Mouse (Mus musculus) c-Kit-positive CD71-positive TER-119-positive erythroid progenitor cells, embryonic 14.5 days (primary cell): Measurements from ENCODE around the gene Rhog.
"Not testable (repeated sequence)": the region's sequence is repeated elsewhere in the genome, so short reads cannot be mapped to it uniquely, and the experiment has no call there.

Source experiments
- DNase-seq: peaks from one replicate; pipeline ENCODE4 v3.0.0-alpha.2; 2013; ENCODE audit warnings: low spot score

Gene Rhog

DNA sequence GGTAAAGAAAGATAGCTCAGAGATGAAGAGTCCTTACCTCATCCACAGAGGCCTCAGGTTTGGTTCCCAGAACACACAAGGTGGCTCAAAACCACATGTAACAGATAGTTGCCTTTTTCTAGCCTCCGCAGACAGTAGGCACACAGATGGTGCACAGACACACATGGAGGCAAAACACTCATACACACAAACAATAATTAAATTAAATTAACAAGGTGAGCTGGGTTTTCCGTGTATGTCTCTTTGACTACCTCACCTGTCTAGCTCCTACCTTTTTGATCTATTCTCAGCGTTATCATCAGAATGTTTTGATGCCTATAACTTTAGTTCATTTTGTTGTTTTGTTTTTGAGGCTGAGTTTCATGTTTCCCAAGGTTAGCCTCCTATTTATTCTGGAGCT, at the start of gene Rhog:
Gene Rhog, minus strand, starts transcription at position 101 of the 400 bp plus-strand sequence.
- DNase-seq: no peak

DNA sequence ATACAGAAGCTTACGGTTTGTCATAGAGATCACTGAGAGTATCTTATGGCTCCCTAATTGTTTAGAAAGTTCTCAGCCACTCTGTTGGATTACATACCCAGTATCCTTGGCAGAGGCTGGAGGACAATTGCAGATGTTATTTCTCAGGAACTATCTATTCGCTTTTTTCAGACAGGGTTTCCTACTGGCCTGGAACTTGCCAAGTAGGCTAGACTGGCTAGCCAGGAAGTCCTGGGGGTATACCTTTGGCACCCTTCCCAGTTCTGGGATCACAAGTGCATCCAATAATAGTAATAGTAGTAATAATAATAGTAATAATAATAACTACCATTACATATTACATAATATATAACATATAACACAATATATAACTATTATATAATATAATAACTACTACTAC, 49.7 kb upstream of the Rhog start:
- no peak for DNase-seq

DNA sequence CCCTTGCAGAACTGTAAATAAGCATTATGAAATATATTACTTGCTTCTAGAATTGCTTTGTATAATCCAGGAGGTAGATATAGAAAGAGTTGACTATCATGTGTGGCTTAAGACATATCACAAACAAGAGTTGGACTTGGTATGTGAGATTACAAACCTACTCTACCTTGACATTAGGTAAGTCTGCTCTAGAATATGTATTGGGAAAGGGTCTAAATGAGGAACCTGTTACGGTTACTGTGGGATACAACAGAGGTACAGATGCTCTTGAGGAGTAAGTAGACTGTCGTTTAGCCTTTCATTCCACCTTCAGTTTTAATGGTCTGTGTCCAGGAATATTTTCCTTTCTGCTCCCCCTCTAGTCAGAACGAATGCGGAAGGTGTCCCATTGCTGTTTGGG, 46.6 kb upstream of the Rhog start:
- DNase-seq: no peak

DNA sequence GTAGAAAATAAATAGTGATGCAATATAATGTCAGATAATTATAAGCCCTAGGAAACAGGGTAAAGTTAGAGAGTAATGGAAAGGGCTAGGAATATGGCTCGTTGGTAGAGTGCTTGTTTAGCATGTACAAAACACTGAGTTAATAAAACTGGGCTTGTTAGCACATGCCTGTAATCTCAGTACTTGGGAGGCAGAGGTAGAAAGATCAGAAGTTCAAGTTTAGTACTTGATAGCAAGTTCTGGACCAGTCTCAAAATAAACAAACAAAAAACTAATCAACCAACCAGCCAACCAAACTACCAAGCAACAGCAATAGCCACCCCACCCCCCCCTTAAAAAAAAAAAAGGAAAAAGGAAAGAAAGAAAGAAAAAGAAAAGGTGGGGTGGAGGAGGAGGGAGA, 44.9 kb upstream of the Rhog start:
- no peak for DNase-seq

DNA sequence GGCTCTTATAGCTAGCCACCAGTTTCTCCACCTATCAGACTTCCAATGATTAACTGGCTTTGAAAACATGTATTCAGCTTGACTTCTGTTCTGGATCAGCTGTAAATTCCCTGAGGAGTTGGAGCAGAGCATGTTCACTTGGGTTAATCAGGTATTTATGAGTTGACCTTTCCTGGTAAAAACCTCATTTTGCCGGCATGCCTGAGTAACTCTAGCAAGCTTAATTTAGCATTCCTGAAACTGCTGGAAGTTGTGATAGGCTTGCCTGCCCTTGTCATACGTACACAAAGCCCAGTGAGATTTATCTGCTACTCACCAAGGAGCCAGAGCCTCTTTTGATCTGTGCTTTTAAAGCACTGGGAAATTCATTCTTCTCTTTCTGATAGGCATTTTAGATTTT, 37.4 kb upstream of the Rhog start:
- no peak for DNase-seq

DNA sequence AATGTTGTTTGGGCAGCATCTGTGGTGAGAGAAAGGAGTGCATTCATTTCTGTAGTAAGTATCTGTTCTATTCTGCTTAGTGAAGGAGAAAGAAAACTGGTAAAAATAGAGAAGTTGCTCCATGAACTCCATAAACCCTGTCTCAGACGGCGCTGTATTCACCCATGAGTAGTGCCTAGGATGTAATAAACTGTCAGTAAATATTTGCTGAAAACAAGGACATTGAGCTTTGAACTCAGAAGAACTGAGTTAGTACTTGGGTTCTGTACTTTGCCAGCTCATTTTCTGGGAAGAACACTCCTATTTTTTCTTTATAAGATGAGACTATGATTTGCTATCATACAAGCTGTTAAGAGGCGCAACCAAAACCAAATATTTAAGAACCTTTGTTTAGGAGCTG, 36.4 kb upstream of the Rhog start:
- no peak for DNase-seq

DNA sequence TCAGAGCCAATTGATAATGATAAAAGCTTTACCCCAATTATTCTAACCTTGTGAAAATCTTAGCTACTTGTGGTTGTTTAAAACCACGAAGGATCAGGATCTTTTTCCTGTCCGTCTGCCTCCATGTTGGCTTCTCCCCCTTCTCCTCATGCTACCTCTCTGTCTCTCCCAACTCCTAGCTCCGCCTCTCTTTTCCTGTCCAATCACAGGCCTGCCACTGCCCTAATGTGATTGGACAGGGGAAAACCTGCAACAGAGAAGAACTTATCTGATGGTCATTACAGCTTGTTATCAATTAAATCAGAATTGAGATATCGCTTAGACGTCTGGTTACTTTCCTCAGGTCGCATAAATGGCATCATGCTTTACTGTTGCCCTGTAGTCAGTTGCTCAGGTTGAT, 33.6 kb upstream of the Rhog start:
- DNase-seq: no peak

DNA sequence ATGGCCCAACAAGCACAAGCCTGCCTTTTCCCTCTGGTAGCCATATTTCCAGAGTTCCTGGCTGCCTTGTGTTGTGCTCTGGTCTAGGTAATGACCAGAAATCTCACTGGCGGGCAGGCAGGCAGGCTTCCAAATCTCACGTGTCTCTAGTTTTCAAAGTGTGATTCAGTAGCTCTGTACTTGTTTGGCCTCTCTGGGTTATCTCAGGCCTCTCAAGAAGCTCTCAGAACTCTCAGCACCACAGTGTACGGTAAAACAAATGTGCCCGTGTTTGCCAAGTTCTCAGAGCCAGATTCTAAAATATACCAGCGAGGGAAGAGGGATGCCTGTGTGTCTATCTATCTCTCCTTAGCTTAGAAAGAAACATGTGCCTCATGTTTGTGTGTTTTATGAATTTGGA, 26.4 kb upstream of the Rhog start:
- DNase-seq: no peak

DNA sequence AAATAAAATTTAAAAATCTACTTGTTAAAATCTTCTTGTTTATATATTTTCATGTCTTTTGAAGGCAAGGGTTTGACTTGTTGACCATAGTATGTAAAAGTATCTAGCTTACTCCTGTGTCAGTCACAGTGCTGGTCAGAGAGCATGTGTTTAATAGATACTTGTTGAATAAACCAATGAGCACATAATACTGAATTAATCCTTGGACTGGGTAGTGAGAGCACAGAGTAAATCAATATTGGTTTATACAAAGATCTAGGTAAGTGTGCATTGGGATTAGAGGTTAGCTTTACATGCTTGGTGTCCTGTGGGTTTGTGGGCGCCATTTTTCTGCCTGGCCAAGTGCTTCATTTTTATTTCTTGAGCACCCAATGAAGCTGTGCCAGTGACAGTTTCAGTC, 25.5 kb upstream of the Rhog start:
- DNase-seq: no peak

DNA sequence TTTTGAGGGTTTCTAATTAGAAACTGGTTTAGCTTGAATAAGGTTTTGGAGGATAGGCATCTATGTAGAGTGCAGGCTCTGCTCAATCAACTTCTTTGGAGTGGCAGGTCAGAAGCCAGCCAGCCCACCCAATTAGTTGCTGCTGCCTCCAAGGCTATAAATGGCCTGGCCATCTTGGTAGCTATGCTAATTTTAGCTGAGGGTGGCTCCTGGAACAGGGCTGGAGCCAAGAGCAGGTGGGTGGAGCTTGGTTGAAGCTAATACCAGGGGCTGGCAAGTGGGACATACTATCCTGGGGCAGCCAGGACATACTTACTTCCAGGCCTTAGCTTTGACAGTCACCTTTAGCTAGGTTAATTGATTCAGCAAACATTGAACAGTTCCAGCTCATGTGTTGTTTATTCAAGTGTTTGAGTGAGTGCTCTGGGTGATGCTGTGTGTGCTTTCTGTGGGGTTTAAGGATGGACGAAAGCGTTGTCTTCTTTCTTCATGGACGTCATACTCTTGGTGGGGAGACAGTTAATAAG, 16.6 kb upstream of the Rhog start:
- DNase-seq: no peak

DNA sequence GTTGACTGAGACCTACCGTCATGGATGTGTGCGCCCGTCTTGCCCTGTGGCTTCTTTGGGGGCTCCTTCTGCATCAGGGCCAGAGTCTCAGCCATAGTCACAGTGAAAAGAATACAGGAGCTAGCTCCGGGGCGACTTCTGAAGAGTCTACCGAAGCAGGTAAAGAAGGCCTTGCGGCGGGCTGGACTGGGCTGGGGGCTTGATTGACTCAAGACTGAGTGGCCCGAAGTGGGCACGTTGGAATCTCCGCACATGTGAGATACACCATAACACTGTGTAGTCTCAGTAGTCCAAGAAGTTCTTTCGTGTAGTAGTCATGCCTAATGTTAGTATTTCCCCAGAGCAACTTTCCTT, 12.5 kb upstream of the Rhog start:
- no peak for DNase-seq

DNA sequence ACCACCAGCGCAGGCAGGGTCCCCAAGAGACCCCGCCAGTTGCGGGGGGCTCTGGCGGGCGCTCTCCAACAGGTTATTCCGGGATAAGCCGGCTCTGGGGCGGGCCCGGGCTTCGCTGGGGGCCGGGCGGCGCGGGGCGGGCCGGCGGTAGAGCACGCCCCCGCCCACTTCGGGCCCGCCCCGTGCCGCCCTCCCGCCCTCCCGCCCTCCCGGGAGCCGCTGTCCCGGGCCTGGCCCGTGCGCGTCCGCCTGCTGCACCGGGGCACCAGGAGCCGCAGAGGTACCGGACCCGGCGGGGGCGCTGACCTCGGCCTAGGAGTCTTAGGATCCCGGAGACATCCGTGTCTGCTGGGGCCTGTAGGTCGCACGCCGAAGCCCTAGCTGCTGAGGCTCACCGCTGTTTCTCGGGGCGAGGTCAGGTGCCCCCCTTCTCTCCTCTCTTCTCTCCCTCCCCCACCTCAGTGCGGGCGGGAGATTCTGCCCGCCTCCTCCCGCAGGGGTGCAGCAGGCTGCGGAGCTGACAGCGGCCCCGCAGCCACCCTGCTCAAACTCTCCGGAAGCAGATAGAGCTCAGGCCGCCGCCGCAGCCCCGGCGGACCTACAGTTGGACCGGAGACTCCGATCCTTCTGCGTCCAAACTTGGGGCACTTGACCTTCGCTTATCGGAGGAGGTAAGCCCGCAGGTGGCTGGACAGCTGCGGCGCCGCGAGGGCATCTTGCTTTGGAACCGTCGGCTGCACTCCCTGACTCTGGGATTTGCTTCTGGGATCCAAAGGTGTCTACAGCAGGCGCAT, 11.9 kb upstream of the Rhog start, which contains the start of gene Stim1:
Gene Stim1, plus strand, starts transcription at position 206 of the 794 bp plus-strand sequence.
- DNase-seq: peak; percentile 75

DNA sequence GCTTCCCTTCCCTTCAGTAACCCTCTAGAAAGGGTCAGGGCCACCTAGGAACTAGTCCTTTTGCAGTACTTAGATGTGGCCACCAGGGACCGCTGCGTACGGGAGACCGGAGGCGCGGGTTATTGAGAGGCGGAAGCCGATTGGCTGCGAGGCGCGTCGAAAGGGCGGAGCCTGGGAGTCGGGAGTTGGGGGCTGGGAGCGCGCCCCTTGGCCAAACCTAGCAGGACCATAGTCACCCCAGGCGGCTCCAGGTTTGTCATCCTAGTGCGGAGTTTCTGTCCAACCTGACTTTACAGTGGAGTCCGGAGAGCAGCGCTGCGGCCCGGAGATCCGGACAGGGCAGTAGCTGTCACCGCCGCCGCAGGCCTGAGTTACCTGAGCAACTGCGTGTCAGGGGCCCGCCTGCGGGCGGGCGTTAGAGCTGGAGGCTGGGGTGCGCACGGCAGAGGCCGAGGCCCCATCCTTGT, 11.3 kb upstream of the Rhog start:
- peak; percentile 92 for DNase-seq

DNA sequence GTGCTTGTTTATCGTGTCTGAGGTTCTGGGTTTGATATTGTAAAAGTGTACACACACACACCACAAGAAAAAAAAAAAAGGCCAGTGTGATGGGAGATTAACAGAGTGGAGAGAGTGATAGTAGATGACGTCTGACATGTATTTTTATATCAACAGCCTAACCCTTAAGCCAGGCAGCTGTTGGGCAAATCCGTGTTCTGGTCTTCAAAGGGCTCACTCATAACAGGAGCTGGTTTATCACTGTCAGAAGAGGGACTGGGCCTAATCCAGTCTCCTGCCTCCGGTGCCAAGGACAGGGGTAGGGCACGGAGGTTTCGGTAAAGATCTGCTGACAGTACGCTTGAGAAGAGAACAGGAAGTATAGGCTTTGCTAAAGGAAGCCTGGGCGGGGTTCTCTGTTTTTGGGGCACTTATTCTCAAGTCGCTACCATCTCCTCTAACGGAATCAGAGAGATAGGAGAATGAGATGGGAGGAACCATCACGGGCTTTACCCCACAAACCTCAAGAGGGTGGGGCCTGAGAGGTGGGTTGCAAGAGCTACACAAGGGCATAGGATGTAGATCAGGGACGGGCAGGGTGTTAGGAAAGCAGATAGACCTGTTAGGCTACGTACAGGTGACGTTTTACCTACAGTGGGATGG, 10.7 kb upstream of the Rhog start:
- DNase-seq: peak; percentile 68

DNA sequence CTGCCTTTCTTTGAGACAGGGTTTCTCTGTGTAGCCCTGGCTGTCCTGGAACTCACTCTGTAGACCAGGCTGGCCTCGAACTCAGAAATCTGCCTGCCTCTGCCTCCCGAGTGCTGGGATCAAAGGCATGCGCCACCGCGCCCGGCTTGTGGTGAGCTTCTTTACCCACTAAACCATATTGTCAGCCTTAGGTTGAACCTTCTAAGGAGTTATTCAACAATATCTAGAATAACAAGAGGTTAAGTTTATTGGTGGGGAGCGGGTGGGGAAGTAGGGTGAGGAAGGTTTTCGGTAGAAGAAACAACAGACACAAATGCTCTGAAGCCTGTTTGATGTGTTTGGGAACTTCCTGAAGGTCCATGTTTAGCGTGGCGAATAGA, 10.2 kb upstream of the Rhog start:
- not testable (repeated sequence) for DNase-seq

DNA sequence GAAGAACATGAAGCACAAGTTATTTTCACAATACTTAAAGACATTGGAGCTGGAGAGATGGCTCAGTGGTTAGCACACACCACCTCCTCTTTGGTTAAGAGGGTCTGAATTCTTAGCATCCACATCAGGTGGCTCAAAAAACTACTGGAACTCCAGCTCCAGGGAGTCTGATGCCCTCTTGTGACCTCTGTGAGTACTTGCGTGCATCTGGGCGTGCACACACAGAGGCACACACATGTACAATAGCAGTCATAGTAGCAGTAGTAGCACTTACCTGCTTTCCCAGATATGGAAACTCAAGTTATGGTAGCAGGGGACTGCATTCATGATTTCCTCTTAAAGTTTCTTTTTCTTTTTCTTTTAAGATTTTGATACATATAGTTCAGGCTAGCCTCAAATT, 7.2 kb upstream of the Rhog start:
- no peak for DNase-seq

DNA sequence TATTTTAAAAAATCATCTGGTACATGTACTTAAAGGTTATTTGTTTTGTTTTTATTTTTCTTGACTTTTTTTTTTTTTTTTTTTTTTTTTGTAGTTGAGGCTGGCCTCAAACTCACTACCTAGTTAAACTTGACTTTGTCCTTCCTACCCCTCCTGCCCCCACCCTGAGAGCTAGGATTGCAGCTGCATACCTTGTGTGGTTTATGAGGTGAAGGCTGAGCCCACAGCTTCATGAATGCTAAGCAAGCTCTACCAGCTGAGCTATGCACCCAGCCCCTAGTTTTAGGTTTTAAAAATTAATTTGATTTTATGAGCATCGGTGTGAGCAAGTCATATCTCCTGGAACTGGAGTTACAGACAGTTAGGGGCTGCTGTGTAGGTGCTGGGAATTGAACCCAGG, 4.7 kb upstream of the Rhog start:
- DNase-seq: no peak

DNA sequence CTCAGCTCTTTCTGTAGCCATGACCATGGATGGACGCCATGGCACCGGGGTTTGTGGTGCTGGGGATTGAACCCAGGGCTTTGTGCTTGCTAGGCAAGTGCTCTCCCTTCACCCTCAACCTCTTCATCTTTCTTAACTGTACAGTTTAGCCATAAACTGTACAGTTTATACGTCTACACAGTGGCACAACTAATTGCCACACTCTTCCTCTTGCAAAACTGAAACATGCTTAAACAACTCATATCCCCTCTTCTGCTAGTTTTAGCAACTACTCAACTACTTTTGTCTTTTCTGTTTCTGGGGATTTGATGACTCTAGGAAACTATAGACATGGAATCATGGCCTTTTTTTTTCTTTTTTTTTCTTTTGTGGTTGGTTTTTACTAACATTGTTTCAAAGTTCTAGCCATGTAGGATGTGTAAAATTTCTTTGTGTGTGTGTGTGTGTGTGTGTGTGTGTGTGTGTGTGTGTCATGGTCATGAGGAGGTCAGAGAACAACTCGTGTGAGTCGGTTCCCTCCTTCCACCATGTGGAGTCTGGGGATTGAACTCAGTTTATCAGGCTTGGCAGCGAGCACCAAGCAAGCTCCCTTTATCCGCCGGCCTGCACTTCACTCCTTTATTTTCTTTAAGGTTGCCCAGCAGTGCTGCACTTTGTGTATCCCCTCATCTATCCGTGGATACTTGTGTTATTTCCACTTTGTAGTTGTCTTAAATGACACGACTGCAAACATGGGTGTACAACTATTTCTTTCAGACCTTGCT, 4.0 kb upstream of the Rhog start:
- no peak for DNase-seq

DNA sequence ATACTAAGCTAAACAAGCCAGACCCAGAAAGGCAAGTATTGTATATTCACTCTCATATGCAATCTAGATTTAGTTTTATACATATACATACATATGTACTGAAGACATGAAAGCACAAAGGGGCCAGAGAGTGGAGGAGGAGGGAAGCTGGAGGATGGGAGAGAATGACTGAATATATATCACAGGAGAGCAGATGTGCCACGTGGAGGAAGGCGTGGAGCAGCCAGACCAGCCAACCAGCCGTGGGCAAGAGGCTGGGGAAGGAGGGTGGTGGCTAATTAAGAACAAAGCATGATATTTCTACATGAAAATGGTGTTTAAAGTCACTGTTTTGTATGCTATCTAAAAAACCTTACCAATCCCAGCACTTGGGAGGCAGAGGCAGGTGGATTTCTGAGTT, 2.9 kb upstream of the Rhog start:
- no peak for DNase-seq

DNA sequence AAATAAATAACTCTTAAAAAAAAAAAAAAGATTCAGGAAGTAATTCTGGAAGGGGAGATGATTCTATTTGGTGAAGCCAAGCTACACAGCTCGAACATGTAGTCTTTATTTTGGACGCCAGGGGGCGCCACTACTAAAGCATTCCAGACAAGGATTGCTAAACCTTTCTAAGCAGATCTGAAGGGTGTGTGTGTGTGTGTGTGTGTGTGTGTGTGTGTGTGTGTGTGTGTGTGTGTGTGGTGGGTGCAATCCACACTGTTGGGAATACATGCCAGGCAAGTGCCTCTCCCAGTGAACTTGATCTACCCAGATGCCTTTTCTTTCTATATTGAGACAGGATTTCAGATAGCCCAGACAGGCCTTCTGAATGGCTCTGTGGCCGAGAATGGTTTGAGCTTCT, 2.3 kb upstream of the Rhog start:
- peak; percentile 75 for DNase-seq

DNA sequence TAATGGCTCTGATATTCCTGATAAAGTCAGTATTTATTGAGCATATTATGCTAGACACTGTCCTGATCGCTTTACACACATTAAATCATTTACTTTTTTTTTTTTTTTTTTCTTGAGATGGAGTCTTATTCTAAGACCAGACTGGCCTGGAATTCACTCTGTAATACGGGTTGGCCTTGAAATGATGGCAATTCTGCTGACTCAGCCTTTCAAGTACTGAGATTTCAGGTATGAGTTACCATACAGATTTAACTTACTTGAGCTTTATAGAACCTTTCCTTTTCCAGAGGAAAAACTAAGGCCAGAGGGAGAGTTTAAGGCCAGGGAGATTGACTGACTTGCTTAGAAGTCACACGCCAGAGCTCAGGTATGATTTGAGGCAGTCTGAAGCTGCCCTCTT, 782 bp upstream of the Rhog start:
- no peak for DNase-seq

DNA sequence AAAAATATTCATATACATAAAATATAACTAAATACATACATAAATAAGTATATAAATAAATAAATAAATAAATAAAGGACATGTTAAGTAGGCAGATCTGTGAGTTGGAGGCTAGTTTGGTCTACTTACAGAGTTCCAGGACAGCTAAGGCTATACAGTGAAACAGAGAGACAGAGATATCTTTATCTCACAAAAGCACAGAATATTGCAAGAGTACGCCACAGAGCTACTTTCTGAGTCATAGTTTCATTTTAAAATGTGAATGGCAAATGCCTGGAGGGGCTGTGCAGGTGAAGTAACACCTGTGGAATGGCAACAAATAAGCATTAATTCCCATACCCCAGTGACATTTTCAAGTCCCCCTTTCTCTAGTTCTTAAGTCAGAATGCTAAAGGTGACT, 2.2 kb downstream of the Rhog start:
- peak; percentile 43 for DNase-seq
